Mouse (Mus musculus) B cell, adult 2 months (primary cell): ENCODE measurements around the gene 4930412O13Rik.

ENCODE experiments used
- DNase-seq, 2 experiments: peaks; one replicate each; pipeline ENCODE4 v3.0.0; 2022

4930412O13Rik gene

GRCm38 (mm10) chr2:9881051-9881591 is at the start of gene 4930412O13Rik:
TSS of gene 4930412O13Rik (plus strand) at chr2:9881252.
- DNase-seq = no peak

- no peak for DNase-seq
Observed at GRCm38 (mm10) chr2:9833712-9834111, 47.3 kb upstream of the 4930412O13Rik start.

GRCm38 (mm10) chr2:9835195-9835594 is 45.9 kb upstream of the 4930412O13Rik start:
- no peak for DNase-seq

GRCm38 (mm10) chr2:9852851-9853576 is 28.0 kb upstream of the 4930412O13Rik start:
- no peak for DNase-seq

GRCm38 (mm10) chr2:9855861-9856260 is 25.2 kb upstream of the 4930412O13Rik start:
- DNase-seq = no peak

- no peak for DNase-seq
Observed at GRCm38 (mm10) chr2:9860698-9861097, 20.4 kb upstream of the 4930412O13Rik start.

GRCm38 (mm10) chr2:9867092-9867825 is 13.8 kb upstream of the 4930412O13Rik start:
- no peak for DNase-seq

GRCm38 (mm10) chr2:9871141-9871716 is 9.8 kb upstream of the 4930412O13Rik start:
- no peak for DNase-seq

- no peak for DNase-seq
Observed at GRCm38 (mm10) chr2:9871798-9872197, 9.3 kb upstream of the 4930412O13Rik start.

- no peak for DNase-seq
Observed at GRCm38 (mm10) chr2:9872682-9873081, 8.4 kb upstream of the 4930412O13Rik start.

- DNase-seq = no peak
Observed at GRCm38 (mm10) chr2:9873757-9874156, 7.3 kb upstream of the 4930412O13Rik start.

- DNase-seq = no peak
Observed at GRCm38 (mm10) chr2:9874467-9875219, 6.4 kb upstream of the 4930412O13Rik start.

- no peak for DNase-seq
Observed at GRCm38 (mm10) chr2:9875220-9875619, 5.8 kb upstream of the 4930412O13Rik start.

- DNase-seq = no peak
Observed at GRCm38 (mm10) chr2:9875676-9876357, 5.2 kb upstream of the 4930412O13Rik start.

GRCm38 (mm10) chr2:9876621-9877325 is 4.3 kb upstream of the 4930412O13Rik start:
- no peak for DNase-seq

- peak in 1 of 2 experiments; percentile 55 for DNase-seq
Observed at GRCm38 (mm10) chr2:9877326-9877690, 3.7 kb upstream of the 4930412O13Rik start.

GRCm38 (mm10) chr2:9877966-9878563 is 3.0 kb upstream of the 4930412O13Rik start:
- peak in 1 of 2 experiments; percentile 38 for DNase-seq

GRCm38 (mm10) chr2:9878564-9879081 is 2.4 kb upstream of the 4930412O13Rik start:
- DNase-seq = peak; percentile 47 to 53

- no peak for DNase-seq
Observed at GRCm38 (mm10) chr2:9879092-9879491, 2.0 kb upstream of the 4930412O13Rik start.

GRCm38 (mm10) chr2:9879493-9879892 is 1.6 kb upstream of the 4930412O13Rik start:
- peak; percentile 86 for DNase-seq

GRCm38 (mm10) chr2:9880271-9880670 is 781 bp upstream of the 4930412O13Rik start:
- DNase-seq = no peak
